Mouse (Mus musculus): ENCODE data around the gene Palld. TPM values are rescaled to one million over a fixed set of nuclear protein-coding genes. Genes with fewer than 3 reads are reported as not detected.

The Palld gene
- total and polyA plus RNA-seq, 3 experiments, result 0.33 TPM; not detected in 2

DNA sequence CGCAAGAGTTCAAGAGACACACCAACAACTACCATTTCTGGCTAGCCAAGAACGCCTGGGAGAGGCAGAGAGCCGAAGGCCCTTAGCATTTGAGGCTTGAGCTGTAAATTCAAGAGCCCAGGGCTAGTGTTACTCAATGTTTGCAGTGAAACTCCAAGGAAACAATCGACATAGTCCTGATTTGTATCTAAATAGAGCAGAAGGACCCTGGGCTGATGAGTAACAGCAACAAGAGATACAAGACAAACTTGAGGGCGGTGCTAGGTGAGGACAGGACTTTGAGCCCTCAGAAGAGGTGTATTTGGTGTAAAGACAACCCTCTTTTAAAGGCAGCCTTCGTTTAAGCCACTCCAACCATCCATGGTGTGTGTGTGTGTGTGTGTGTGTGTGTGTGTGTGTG is 290.7 kb downstream of the Palld start:
- Histone ChIP-seq H3K27me3 (ENCODE audit: insufficient read depth, low read length) (peaks cover 5% of the 10 kb centered on the region; the same call in 1 of the 2 replicates), H3K4me3 (ENCODE audit: low read depth, low read length) (no peak overlapping the region), H3K9me3 (replicated peaks) (no peaks in the 10 kb centered on the region), H3K36me3 (replicated peaks) (no peaks in the 10 kb centered on the region), H3K4me1 (ENCODE audit: insufficient read depth, low read depth, low read length) (no peaks in the 10 kb centered on the region)
- DNase-seq (ENCODE audit: low spot score) (no peak), ATAC-seq (ENCODE audit: extremely low read depth, insufficient number of reproducible peaks, low FRiP score, poor library complexity, severe bottlenecking) (no peak)
- TF ChIP-seq POLR2AphosphoS5 (IDR thresholded peaks at IDR 0.05; ENCODE audit: insufficient replicate concordance, low read depth, low read length) (no peak), GATA2 (IDR thresholded peaks at IDR 0.05; ENCODE audit: borderline replicate concordance, low read depth, low read length) (no peak), GATA1 (IDR thresholded peaks at IDR 0.05; ENCODE audit: borderline replicate concordance, low read length) (no peak)

DNA sequence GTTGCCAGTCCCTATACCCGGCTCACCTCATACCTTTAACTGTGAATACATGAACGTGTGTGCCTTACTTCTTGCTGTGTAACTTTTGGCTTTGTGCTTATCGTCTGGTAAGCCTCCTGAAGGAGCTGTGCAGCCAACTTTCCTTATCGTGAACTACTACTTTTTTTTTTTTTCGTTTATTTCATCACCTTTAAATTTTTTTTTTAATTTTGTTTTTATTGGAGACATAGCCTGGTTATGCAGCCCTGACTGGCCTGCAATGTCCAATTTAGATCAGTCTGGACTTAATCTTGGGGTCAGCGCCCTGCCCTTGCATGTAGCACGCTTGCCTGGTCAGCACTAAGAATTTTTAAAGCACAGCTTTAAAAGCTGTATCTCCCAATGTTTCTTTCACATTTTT is 291.4 kb downstream of the Palld start:
- no peak for TF ChIP-seq POLR2AphosphoS5 (IDR thresholded peaks at IDR 0.05; ENCODE audit: insufficient replicate concordance, low read depth, low read length)
- no peak for TF ChIP-seq TAL1 (conservative IDR thresholded peaks at IDR 0.05; ENCODE audit: low read depth, low read length)
- TF ChIP-seq GATA1 (IDR thresholded peaks at IDR 0.05; ENCODE audit: borderline replicate concordance, low read length), result no peak
- no peak for TF ChIP-seq CTCF (IDR thresholded peaks at IDR 0.05; ENCODE audit: low read depth, low read length)
- no peak for TF ChIP-seq GATA2 (IDR thresholded peaks at IDR 0.05; ENCODE audit: borderline replicate concordance, low read depth, low read length)
- no peaks in the 10 kb centered on the region for H3K4me1 ChIP-seq (ENCODE audit: insufficient read depth, low read depth, low read length)

DNA sequence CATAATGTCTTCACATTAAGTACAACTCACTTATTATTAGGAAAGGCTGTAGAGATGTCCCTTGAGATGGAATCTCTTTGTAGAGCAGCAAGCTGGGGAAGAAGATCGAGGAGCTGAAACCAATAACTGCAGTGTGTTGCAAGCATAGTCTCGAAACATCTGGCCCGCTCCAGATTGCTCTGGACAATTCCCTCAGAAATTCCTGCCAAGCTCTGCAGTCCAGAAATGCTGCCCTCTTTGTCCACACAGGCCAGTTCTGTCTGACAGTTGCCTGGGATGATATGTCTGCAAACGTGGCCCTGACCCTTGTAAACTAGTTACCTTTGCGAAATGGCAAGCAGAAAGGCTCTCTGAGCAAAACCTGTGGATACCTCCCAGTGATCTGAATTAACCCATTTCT is 291.9 kb downstream of the Palld start:
- no peak for DNase-seq (ENCODE audit: low spot score)
- no peaks in the 10 kb centered on the region for H3K9me3 ChIP-seq (replicated peaks)
- no peaks in the 10 kb centered on the region for H3K36me3 ChIP-seq (replicated peaks)
- TF ChIP-seq POLR2AphosphoS5 (IDR thresholded peaks at IDR 0.05; ENCODE audit: insufficient replicate concordance, low read depth, low read length) (no peak), GATA2 (IDR thresholded peaks at IDR 0.05; ENCODE audit: borderline replicate concordance, low read depth, low read length) (no peak), CTCF (IDR thresholded peaks at IDR 0.05; ENCODE audit: low read depth, low read length) (no peak), GATA1 (IDR thresholded peaks at IDR 0.05; ENCODE audit: borderline replicate concordance, low read length) (no peak), TAL1 (conservative IDR thresholded peaks at IDR 0.05; ENCODE audit: low read depth, low read length) (no peak)
- H3K4me3 ChIP-seq (ENCODE audit: low read depth, low read length), result no peak overlapping the region
- no peaks in the 10 kb centered on the region for H3K4me1 ChIP-seq (ENCODE audit: insufficient read depth, low read depth, low read length)
- peaks cover 5% of the 10 kb centered on the region; the same call in 1 of the 2 replicates for H3K27me3 ChIP-seq (ENCODE audit: insufficient read depth, low read length)
- no peak for ATAC-seq (ENCODE audit: extremely low read depth, insufficient number of reproducible peaks, low FRiP score, poor library complexity, severe bottlenecking)

More for the DNA sequence above, 291.4 kb downstream of the Palld start:
- Histone ChIP-seq H3K4me3 (ENCODE audit: low read depth, low read length) (no peak overlapping the region), H3K36me3 (replicated peaks) (no peaks in the 10 kb centered on the region), H3K27me3 (ENCODE audit: insufficient read depth, low read length) (peaks cover 5% of the 10 kb centered on the region; the same call in 1 of the 2 replicates), H3K9me3 (replicated peaks) (no peaks in the 10 kb centered on the region)
- DNase-seq (ENCODE audit: low spot score) (no peak), ATAC-seq (ENCODE audit: extremely low read depth, insufficient number of reproducible peaks, low FRiP score, poor library complexity, severe bottlenecking) (no peak)

DNA sequence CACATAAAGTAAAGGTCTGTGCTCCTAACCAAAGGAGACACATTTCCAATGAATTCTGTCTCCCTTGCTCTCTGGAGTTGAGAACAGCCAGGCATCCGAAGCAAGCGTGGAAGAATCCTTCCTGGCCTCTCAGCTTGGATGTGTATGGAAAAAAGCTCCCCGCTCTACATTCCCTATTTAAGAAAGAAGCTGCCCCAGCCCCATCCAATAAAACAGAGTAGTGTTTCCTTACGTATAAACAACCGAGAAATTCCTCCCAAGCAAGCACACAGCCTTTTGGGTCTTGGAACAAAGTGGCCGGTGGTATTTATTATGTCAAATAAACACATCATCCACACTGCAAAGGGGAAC is 295.1 kb downstream of the Palld start:
- no peaks in the 10 kb centered on the region for H3K36me3 ChIP-seq (replicated peaks)
- no peak for ATAC-seq (ENCODE audit: extremely low read depth, insufficient number of reproducible peaks, low FRiP score, poor library complexity, severe bottlenecking)
- H3K4me3 ChIP-seq (ENCODE audit: low read depth, low read length), result no peak overlapping the region
- peaks cover 5% of the 10 kb centered on the region; the same call in 1 of the 2 replicates for H3K27me3 ChIP-seq (ENCODE audit: insufficient read depth, low read length)
- no peaks in the 10 kb centered on the region for H3K4me1 ChIP-seq (ENCODE audit: insufficient read depth, low read depth, low read length)
- no peak for DNase-seq (ENCODE audit: low spot score)
- TF ChIP-seq GATA2 (IDR thresholded peaks at IDR 0.05; ENCODE audit: borderline replicate concordance, low read depth, low read length), result no peak
- no peak for TF ChIP-seq GATA1 (IDR thresholded peaks at IDR 0.05; ENCODE audit: borderline replicate concordance, low read length)
- TF ChIP-seq CTCF (IDR thresholded peaks at IDR 0.05; ENCODE audit: low read depth, low read length), result no peak
- TF ChIP-seq POLR2AphosphoS5 (IDR thresholded peaks at IDR 0.05; ENCODE audit: insufficient replicate concordance, low read depth, low read length), result no peak
- TF ChIP-seq TAL1 (conservative IDR thresholded peaks at IDR 0.05; ENCODE audit: low read depth, low read length), result no peak
- no peaks in the 10 kb centered on the region for H3K9me3 ChIP-seq (replicated peaks)

DNA sequence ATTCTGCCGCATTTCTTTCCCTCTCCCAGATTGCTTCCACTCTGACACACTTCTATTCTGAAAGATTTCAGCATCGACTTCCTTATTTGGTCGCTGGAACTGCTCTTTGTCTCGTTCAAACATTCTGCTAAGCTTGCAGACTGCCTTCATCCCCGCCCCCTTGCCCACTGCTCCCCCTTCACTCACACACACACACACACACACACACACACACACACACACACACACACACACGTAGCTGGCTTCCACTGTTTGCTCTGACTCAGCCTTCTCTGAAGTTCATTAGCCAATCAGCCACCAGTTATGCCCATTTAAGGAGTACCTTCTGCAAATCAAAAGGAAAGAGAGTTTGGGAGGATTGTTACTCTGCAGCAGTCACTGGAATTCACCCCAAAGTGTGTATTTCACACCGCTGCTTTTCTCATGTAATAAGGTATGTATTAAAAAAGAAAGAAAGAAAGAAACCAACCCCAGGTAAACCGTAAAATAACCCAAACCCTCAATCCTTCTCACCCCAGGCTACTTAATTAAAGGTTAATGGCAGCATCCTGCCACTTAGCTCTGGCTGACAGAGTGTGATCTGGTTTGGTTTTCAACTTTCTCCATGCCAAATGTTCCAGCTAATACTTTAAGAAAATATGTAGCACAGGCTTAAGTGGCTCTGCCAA is 295.6 kb downstream of the Palld start:
- Histone ChIP-seq H3K27me3 (ENCODE audit: insufficient read depth, low read length) (peaks cover 5% of the 10 kb centered on the region; the same call in 1 of the 2 replicates), H3K36me3 (replicated peaks) (no peaks in the 10 kb centered on the region), H3K4me1 (ENCODE audit: insufficient read depth, low read depth, low read length) (no peaks in the 10 kb centered on the region), H3K9me3 (replicated peaks) (no peaks in the 10 kb centered on the region), H3K4me3 (ENCODE audit: low read depth, low read length) (no peak overlapping the region)
- DNase-seq (ENCODE audit: low spot score) (no peak), ATAC-seq (ENCODE audit: extremely low read depth, insufficient number of reproducible peaks, low FRiP score, poor library complexity, severe bottlenecking) (peak; percentile 40; the same call in 1 of the 2 replicates)
- TF ChIP-seq GATA2 (IDR thresholded peaks at IDR 0.05; ENCODE audit: borderline replicate concordance, low read depth, low read length), result no peak
- TF ChIP-seq GATA1 (IDR thresholded peaks at IDR 0.05; ENCODE audit: borderline replicate concordance, low read length), result no peak
- TF ChIP-seq POLR2AphosphoS5 (IDR thresholded peaks at IDR 0.05; ENCODE audit: insufficient replicate concordance, low read depth, low read length), result no peak
- TF ChIP-seq TAL1 (conservative IDR thresholded peaks at IDR 0.05; ENCODE audit: low read depth, low read length), result no peak
- TF ChIP-seq CTCF (IDR thresholded peaks at IDR 0.05; ENCODE audit: low read depth, low read length), result no peak

DNA sequence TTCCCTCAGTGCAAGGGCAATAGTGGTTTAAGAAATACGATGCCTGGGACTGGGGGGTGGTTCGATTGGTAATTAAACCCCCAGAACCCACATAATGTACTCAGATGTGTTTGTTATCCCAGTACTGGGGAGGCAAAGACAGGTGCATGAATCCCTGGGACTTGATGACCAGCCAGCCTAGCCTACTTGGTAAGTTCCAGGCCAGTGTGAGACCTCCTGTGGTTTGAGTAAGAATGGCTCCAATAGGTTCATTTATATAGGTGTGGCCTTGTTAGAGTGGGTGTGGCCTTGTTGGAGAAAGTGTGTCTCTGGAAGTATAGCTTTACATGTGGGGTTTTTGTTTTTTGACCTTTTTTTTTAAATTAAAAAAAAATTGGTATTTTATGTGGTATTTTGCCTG is 297.6 kb downstream of the Palld start:
- no peak for TF ChIP-seq CTCF (IDR thresholded peaks at IDR 0.05; ENCODE audit: low read depth, low read length)
- no peak for TF ChIP-seq GATA2 (IDR thresholded peaks at IDR 0.05; ENCODE audit: borderline replicate concordance, low read depth, low read length)
- TF ChIP-seq GATA1 (IDR thresholded peaks at IDR 0.05; ENCODE audit: borderline replicate concordance, low read length), result no peak
- TF ChIP-seq POLR2AphosphoS5 (IDR thresholded peaks at IDR 0.05; ENCODE audit: insufficient replicate concordance, low read depth, low read length), result no peak
- TF ChIP-seq TAL1 (conservative IDR thresholded peaks at IDR 0.05; ENCODE audit: low read depth, low read length), result no peak

More for the DNA sequence above, 297.6 kb downstream of the Palld start:
- Histone ChIP-seq H3K4me3 (ENCODE audit: low read depth, low read length) (no peak overlapping the region), H3K4me1 (ENCODE audit: insufficient read depth, low read depth, low read length) (no peaks in the 10 kb centered on the region), H3K27me3 (ENCODE audit: insufficient read depth, low read length) (peaks cover 2% of the 10 kb centered on the region; the same call in 1 of the 2 replicates), H3K9me3 (replicated peaks) (no peaks in the 10 kb centered on the region), H3K36me3 (replicated peaks) (no peaks in the 10 kb centered on the region)
- DNase-seq (ENCODE audit: low spot score) (no peak), ATAC-seq (ENCODE audit: extremely low read depth, insufficient number of reproducible peaks, low FRiP score, poor library complexity, severe bottlenecking) (no peak)
